In genomic region chr12:31074839-31075538, GRCm38 (mm10) we compare ENCODE assay signal across 8 mouse cellular contexts. TPM values are rescaled to one million over a fixed set of nuclear protein-coding genes. Genes with fewer than 3 reads are reported as not detected.
DNase-seq lines count a peak whose midpoint lies in the region.

No protein-coding gene starts in this region.

- no peaks in the 10 kb centered on the region for H3K9me3 ChIP-seq in midbrain, embryonic 10.5 days (replicated peaks)

- intact Hi-C loops in heart, postnatal 10 days (cut with DNase I) = no loop called here
- intact Hi-C loops in gastrocnemius, postnatal 36 days (cut with DNase I) = no loop called here

- peaks cover 19% of the 10 kb centered on the region for H3K4me1 ChIP-seq in midbrain, embryonic 10.5 days

- DNase-seq in spleen, adult 12 weeks (ENCODE audit: low spot score) = peak; percentile 28
- no peak for DNase-seq in spleen, postnatal 36 days (ENCODE audit: low spot score in 2 of 2)
- DNase-seq in embryo, embryonic 11 days = peak; percentile 60
- DNase-seq in heart, postnatal 10 days = peak; percentile 8 to 19
- DNase-seq in large intestine, adult 2 months (ENCODE audit: low read depth, low spot score) = peak; percentile 78
- peak; percentile 53 for DNase-seq in midbrain, embryonic 10.5 days (ENCODE audit: low spot score)
- peak; percentile 40 to 52 for DNase-seq in urinary bladder, postnatal 36 days (ENCODE audit: low spot score in 2 of 2)
- DNase-seq in gastrocnemius, postnatal 36 days = no peak

- no peak overlapping the region for H3K27ac ChIP-seq in midbrain, embryonic 10.5 days (replicated peaks)

- no peaks in the 10 kb centered on the region for H3K36me3 ChIP-seq in midbrain, embryonic 10.5 days

- H3K27me3 ChIP-seq in midbrain, embryonic 10.5 days (ENCODE audit: low read depth, poor library complexity, severe bottlenecking) = peaks cover 61% of the 10 kb centered on the region

- 3% methylated on average over 24 of the region's 24 CpGs for WGBS in large intestine, adult 2 months
- 4% methylated on average over 24 of the region's 24 CpGs for WGBS in midbrain, embryonic 10.5 days

- H3K4me3 ChIP-seq in midbrain, embryonic 10.5 days = peak overlapping the region; percentile 52

RNA-seq across cellular contexts. Expression of gene Fam110c, which starts 1.3 kb away (rescaled TPM):
- total RNA-seq in heart, postnatal 10 days (2021) = under 1 TPM; 0.26 to 0.52 TPM
- polyA plus RNA-seq in large intestine, adult 2 months (2012; rRNA removed) = 6.4 and 9.3 TPM in 2 replicates
- polyA plus RNA-seq in midbrain, embryonic 10.5 days (2016; fragmentation: Nextera tagmentation; extraction: Ambion mirVana) = 0.25 and 0.30 TPM in 2 replicates
- not detected for total RNA-seq in gastrocnemius, postnatal 36 days (2021)

Comparison
In these comparisons a context has a peak if more than half of its experiments do, and no peak if none do; other contexts are left out.
1. DNase-seq: peak in spleen, adult 12 weeks (single experiment), embryo, embryonic 11 days (single experiment), heart, postnatal 10 days (2 of 2), large intestine, adult 2 months (single experiment), midbrain, embryonic 10.5 days (single experiment) and urinary bladder, postnatal 36 days (2 of 2); none in spleen, postnatal 36 days (0 of 2) and gastrocnemius, postnatal 36 days (0 of 2).